Comparison of ENCODE assay signal across 14 mouse cellular contexts in the genomic region with DNA sequence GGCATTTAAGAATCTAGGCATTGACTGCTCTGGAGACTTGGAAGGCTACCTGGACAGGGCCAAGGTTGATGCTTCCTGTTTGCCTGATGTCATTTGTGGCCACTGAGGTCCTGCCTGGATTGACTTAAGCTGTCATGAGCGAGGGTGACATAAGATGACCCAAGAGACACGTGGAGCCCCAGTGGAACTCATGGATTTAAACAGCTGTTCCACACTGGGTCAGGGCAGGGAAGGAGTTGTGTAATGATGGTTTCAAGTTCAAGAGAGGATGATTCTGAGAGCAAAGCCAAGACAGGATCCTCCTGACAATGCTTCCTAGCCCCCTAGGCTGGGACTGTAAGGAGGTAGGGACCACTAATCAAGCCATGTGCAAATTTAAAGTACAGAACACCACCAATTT. TPM values are rescaled to one million over a fixed set of nuclear protein-coding genes. Genes with fewer than 3 reads are reported as not detected.
DNase-seq lines count a peak whose midpoint lies in the region; ATAC-seq and TF ChIP-seq lines count a peak whose summit lies in the region.
"Had no signal": no experiment of that assay in that cellular context is flagged by ENCODE, and none has a peak within 500 bp of the region (broad histone marks: within the 10 kb centered on the region; RNA-seq: fewer than 3 reads in every experiment).

No protein-coding gene starts in this region.

- peak overlapping the region; percentile 81 for H3K27ac ChIP-seq in heart, embryonic 11.5 days (ENCODE audit: low read depth, low read length)
- H3K27ac ChIP-seq in liver, embryonic 16.5 days (ENCODE audit: low read length), result peak overlapping the region; percentile 100
- no peak overlapping the region for H3K27ac ChIP-seq in limb, embryonic 10.5 days
- H3K27ac ChIP-seq: embryonic facial prominence, embryonic 10.5 days; hindbrain, embryonic 12.5 days; macrophage had no signal

- no peaks in the 10 kb centered on the region for H3K36me3 ChIP-seq in heart, embryonic 11.5 days (ENCODE audit: control insufficient read depth, insufficient read depth, low read length)
- no peaks in the 10 kb centered on the region for H3K36me3 ChIP-seq in G1E (replicated peaks)
- H3K36me3 ChIP-seq in liver, embryonic 16.5 days (ENCODE audit: control insufficient read depth, insufficient read depth), result no peaks in the 10 kb centered on the region
- H3K36me3 ChIP-seq in limb, embryonic 10.5 days, result no peaks in the 10 kb centered on the region
- H3K36me3 ChIP-seq: embryonic facial prominence, embryonic 10.5 days; hindbrain, embryonic 12.5 days had no signal

- 64% methylated on average over 2 of the region's 2 CpGs for WGBS in heart, embryonic 11.5 days (ENCODE audit: insufficient replicate concordance)
- 44% methylated on average over 2 of the region's 2 CpGs for WGBS in liver, embryonic 16.5 days (ENCODE audit: insufficient replicate concordance)
- 78% methylated on average over 2 of the region's 2 CpGs for WGBS in limb, embryonic 10.5 days

- no peaks in the 10 kb centered on the region for H3K9me3 ChIP-seq in heart, embryonic 11.5 days (replicated peaks; ENCODE audit: control insufficient read depth, low read length)
- no peaks in the 10 kb centered on the region for H3K9me3 ChIP-seq in G1E (replicated peaks)
- H3K9me3 ChIP-seq in liver, embryonic 16.5 days (replicated peaks; ENCODE audit: control insufficient read depth, low read length), result no peaks in the 10 kb centered on the region
- H3K9me3 ChIP-seq in limb, embryonic 10.5 days (replicated peaks), result no peaks in the 10 kb centered on the region
- H3K9me3 ChIP-seq: embryonic facial prominence, embryonic 10.5 days; hindbrain, embryonic 12.5 days had no signal

- intact Hi-C loops in heart, postnatal 25 days (cut with DNase I), result no loop called here

- H3K27me3 ChIP-seq in heart, embryonic 11.5 days (ENCODE audit: control insufficient read depth, insufficient read depth, low read length), result peaks cover 3% of the 10 kb centered on the region
- peaks cover 34% of the 10 kb centered on the region for H3K27me3 ChIP-seq in G1E (ENCODE audit: insufficient read depth, low read length)
- peaks cover 14% of the 10 kb centered on the region for H3K27me3 ChIP-seq in liver, embryonic 16.5 days (ENCODE audit: control insufficient read depth, insufficient read depth, low read depth, low read length)
- peaks cover 25% of the 10 kb centered on the region for H3K27me3 ChIP-seq in limb, embryonic 10.5 days (ENCODE audit: low read depth, poor library complexity, severe bottlenecking)

- H3K4me1 ChIP-seq in heart, embryonic 11.5 days (ENCODE audit: control insufficient read depth, insufficient read depth, low read length), result peaks cover 12% of the 10 kb centered on the region
- H3K4me1 ChIP-seq in G1E (ENCODE audit: insufficient read depth, low read depth, low read length), result peaks cover 77% of the 10 kb centered on the region
- H3K4me1 ChIP-seq in liver, embryonic 16.5 days (ENCODE audit: control insufficient read depth, low read depth, low read length), result peaks cover 66% of the 10 kb centered on the region
- H3K4me1 ChIP-seq in limb, embryonic 10.5 days, result peaks cover 25% of the 10 kb centered on the region

- H3K4me3 ChIP-seq in heart, embryonic 11.5 days (ENCODE audit: low read depth, low read length), result no peak overlapping the region
- peak overlapping the region; percentile 62; the same call in 1 of the 2 replicates for H3K4me3 ChIP-seq in G1E (ENCODE audit: low read depth, low read length)
- H3K4me3 ChIP-seq in liver, embryonic 16.5 days (ENCODE audit: low read depth, low read length), result peak overlapping the region; percentile 46
- no peak overlapping the region for H3K4me3 ChIP-seq in limb, embryonic 10.5 days
- H3K4me3 ChIP-seq: embryonic facial prominence, embryonic 10.5 days; hindbrain, embryonic 12.5 days had no signal

- peak overlapping the region; percentile 43 for H3K4me2 ChIP-seq in heart, embryonic 11.5 days
- peak overlapping the region; percentile 96 for H3K4me2 ChIP-seq in liver, embryonic 16.5 days (ENCODE audit: low read depth, low read length)
- H3K4me2 ChIP-seq: hindbrain, embryonic 12.5 days had no signal

- TF ChIP-seq CTCF in G1E (IDR thresholded peaks at IDR 0.05; ENCODE audit: low read depth, low read length), result no peak

- no peak for ATAC-seq in heart, embryonic 11.5 days (replicated peaks; ENCODE audit: insufficient number of reproducible peaks, low FRiP score, low TSS enrichment)
- no peak for ATAC-seq in G1E (ENCODE audit: extremely low read depth, insufficient number of reproducible peaks, low FRiP score, poor library complexity, severe bottlenecking)
- no peak for ATAC-seq in liver, embryonic 16.5 days (ENCODE audit: low read depth)

- H3K9ac ChIP-seq in heart, embryonic 11.5 days (ENCODE audit: low read depth, low read length), result peak overlapping the region; percentile 49; the same call in 1 of the 2 replicates
- H3K9ac ChIP-seq in liver, embryonic 16.5 days (ENCODE audit: low read depth, low read length), result peak overlapping the region; percentile 99
- H3K9ac ChIP-seq: hindbrain, embryonic 12.5 days had no signal

- DNase-seq in heart, postnatal 25 days (ENCODE audit: low spot score), result no peak
- DNase-seq in 416B (ENCODE audit: low read depth), result peak; percentile 23
- no peak for DNase-seq in G1E (ENCODE audit: low spot score)
- DNase-seq in retina, embryonic 14.5 days (ENCODE audit: low spot score), result no peak
- DNase-seq in limb, embryonic 10.5 days (ENCODE audit: low spot score), result no peak
- DNase-seq: cerebellum, adult 11 months; cerebellum, postnatal 25 days; midbrain, embryonic 14.5 days; right cerebral cortex, postnatal 4 days had no signal

RNA-seq across cellular contexts. Expression of gene Slc6a9, which starts 2.8 kb away (rescaled TPM):
- polyA plus RNA-seq in heart, embryonic 11.5 days (2014; fragmentation: Nextera tagmentation; extraction: Ambion mirVana), result 8.7 and 15.2 TPM in 2 replicates
- total RNA-seq in heart, postnatal 25 days (2021), result 1 to 10 TPM; 2.6 to 2.7 TPM
- 3.3 and 34.8 TPM in 2 replicates for total RNA-seq in G1E (2014; fragmentation: Nextera tagmentation)
- 0.70 and 1.3 TPM in 2 replicates for total RNA-seq in G1E (2017)
- polyA plus RNA-seq in G1E (2012), result 4.4 and 4.6 TPM in 2 replicates
- polyA plus RNA-seq in liver, embryonic 16.5 days (2015; fragmentation: Nextera tagmentation; extraction: Ambion mirVana), result 46.7 and 53.7 TPM in 2 replicates
- 9.4 and 10.3 TPM in 2 replicates for polyA plus RNA-seq in limb, embryonic 10.5 days (2016; fragmentation: Nextera tagmentation; extraction: Ambion mirVana)
- polyA plus RNA-seq: macrophage had no signal

RNA-seq across cellular contexts. Expression of gene Ccdc24, which starts 40.9 kb away (rescaled TPM):
- polyA plus RNA-seq in heart, embryonic 11.5 days (2014; fragmentation: Nextera tagmentation; extraction: Ambion mirVana), result 0.56 and 0.90 TPM in 2 replicates
- total RNA-seq in heart, postnatal 25 days (2021), result under 1 TPM; 0.13 to 0.39 TPM
- total RNA-seq in G1E (2014; fragmentation: Nextera tagmentation) (not detected in 2 replicates), G1E (2017) (0.52 TPM in 1 of 2 replicates, not detected in the other)
- polyA plus RNA-seq in G1E (2012), result not detected in 2 replicates
- 0.88 and 1.1 TPM in 2 replicates for polyA plus RNA-seq in liver, embryonic 16.5 days (2015; fragmentation: Nextera tagmentation; extraction: Ambion mirVana)
- 0.96 and 1.3 TPM in 2 replicates for polyA plus RNA-seq in limb, embryonic 10.5 days (2016; fragmentation: Nextera tagmentation; extraction: Ambion mirVana)
- polyA plus RNA-seq: macrophage had no signal

RNA-seq across cellular contexts. Expression of gene B4galt2, which starts 51.8 kb away (rescaled TPM):
- 13.8 and 14.1 TPM in 2 replicates for polyA plus RNA-seq in heart, embryonic 11.5 days (2014; fragmentation: Nextera tagmentation; extraction: Ambion mirVana)
- total RNA-seq in heart, postnatal 25 days (2021), result 1 to 10 TPM; 4.5 to 5.2 TPM
- total RNA-seq in G1E (2014; fragmentation: Nextera tagmentation) (not detected in 2 replicates), G1E (2017) (0.06 and 0.33 TPM in 2 replicates)
- 0.11 and 0.63 TPM in 2 replicates for polyA plus RNA-seq in G1E (2012)
- 0.76 and 1.3 TPM in 2 replicates for polyA plus RNA-seq in liver, embryonic 16.5 days (2015; fragmentation: Nextera tagmentation; extraction: Ambion mirVana)
- 22.8 and 26.2 TPM in 2 replicates for polyA plus RNA-seq in limb, embryonic 10.5 days (2016; fragmentation: Nextera tagmentation; extraction: Ambion mirVana)

RNA-seq across cellular contexts. Expression of gene Atp6v0b, which starts 55.6 kb away (rescaled TPM):
- 194 and 197 TPM in 2 replicates for polyA plus RNA-seq in heart, embryonic 11.5 days (2014; fragmentation: Nextera tagmentation; extraction: Ambion mirVana)
- total RNA-seq in heart, postnatal 25 days (2021), result 100 to 1,000 TPM; 111 to 127 TPM
- total RNA-seq in G1E (2014; fragmentation: Nextera tagmentation), result 247 and 294 TPM in 2 replicates
- 219 and 225 TPM in 2 replicates for total RNA-seq in G1E (2017)
- polyA plus RNA-seq in G1E (2012), result 181 and 297 TPM in 2 replicates
- polyA plus RNA-seq in liver, embryonic 16.5 days (2015; fragmentation: Nextera tagmentation; extraction: Ambion mirVana), result 160 and 165 TPM in 2 replicates
- polyA plus RNA-seq in limb, embryonic 10.5 days (2016; fragmentation: Nextera tagmentation; extraction: Ambion mirVana), result 143 and 147 TPM in 2 replicates

Comparison
In these comparisons a context has a peak if more than half of its experiments do, and no peak if none do; other contexts are left out.
1. H3K4me3 ChIP-seq: peak in G1E (single experiment) and liver, embryonic 16.5 days (single experiment); none in heart, embryonic 11.5 days (single experiment) and limb, embryonic 10.5 days (single experiment).